ENCODE assay signal across 7 mouse cellular contexts in the genomic region with DNA sequence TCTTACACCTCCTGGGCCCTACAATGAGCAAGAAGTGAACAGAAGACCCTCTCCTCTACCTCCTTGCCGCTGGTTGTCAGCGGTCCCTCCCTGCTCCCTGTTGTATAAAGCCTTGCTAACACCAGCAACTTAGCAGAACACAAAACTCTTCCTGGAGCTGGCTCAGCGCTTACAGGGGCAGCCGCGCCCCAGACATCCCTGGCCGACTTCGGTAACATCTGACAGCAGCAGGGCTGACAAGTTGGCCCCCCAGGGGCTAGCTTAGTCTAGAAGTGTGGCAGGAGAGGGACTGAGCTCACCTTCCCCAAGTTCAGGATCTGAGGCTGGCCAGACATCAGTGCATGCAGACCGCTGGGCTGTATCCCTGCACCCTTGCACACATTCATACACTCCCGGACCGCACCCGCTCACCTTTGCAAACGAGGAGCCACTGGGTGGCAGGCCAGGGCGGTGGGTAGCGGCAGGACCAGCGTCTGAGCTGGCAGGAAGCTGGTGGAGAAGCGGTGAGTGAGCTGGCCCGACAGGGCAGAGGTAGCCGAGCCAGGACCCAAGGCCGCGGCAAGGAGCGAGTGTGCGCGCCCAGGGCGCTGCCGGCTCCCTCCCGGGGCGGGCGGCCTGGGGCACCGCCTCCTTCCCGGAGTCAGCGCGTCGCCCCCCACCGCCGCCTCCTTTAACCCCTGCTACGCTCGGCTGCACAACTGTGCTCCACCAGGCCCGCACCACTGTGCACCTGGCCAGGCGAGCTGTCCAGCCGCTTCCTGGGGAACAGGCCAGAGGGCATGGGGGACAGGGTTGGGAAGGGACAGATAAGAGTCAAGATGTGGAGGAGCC.
DNase-seq lines count a peak whose midpoint lies in the region; ATAC-seq and TF ChIP-seq lines count a peak whose summit lies in the region.

No protein-coding gene starts in this region.

- ATAC-seq in forebrain, embryonic 11.5 days (replicated peaks; ENCODE audit: low FRiP score) = peak; percentile 24; the same call in 1 of the 2 replicates
- 0 out of 2 replicates have a peak, but pooled peaks have one; percentile 44 for ATAC-seq in limb, embryonic 12.5 days (ENCODE audit: insufficient number of reproducible peaks, insufficient read depth, low FRiP score, low TSS enrichment, low read depth)
- ATAC-seq in midbrain, embryonic 12.5 days (ENCODE audit: low FRiP score, low read depth) = peak; percentile 41; the same call in 1 of the 2 replicates
- ATAC-seq in stomach, postnatal 0 days (ENCODE audit: low FRiP score, low TSS enrichment) = peak; percentile 85

- peak overlapping the region; percentile 23 for H3K4me3 ChIP-seq in forebrain, embryonic 11.5 days (ENCODE audit: low read depth, low read length)
- H3K4me3 ChIP-seq in limb, embryonic 12.5 days (replicated peaks) = peak overlapping the region; percentile 46
- H3K4me3 ChIP-seq in midbrain, embryonic 12.5 days = peak overlapping the region; percentile 39
- H3K4me3 ChIP-seq in stomach, postnatal 0 days (ENCODE audit: low read depth, low read length) = peak overlapping the region; percentile 58

- TF ChIP-seq EP300 in stomach, postnatal 0 days (optimal IDR thresholded peaks at IDR 0.05) = no peak

- H3K36me3 ChIP-seq in forebrain, embryonic 11.5 days (ENCODE audit: control insufficient read depth, insufficient read depth, low read length) = no peaks in the 10 kb centered on the region
- H3K36me3 ChIP-seq in limb, embryonic 12.5 days = no peaks in the 10 kb centered on the region; the same call in 1 of the 2 replicates
- no peaks in the 10 kb centered on the region for H3K36me3 ChIP-seq in midbrain, embryonic 12.5 days
- H3K36me3 ChIP-seq in stomach, postnatal 0 days (ENCODE audit: control insufficient read depth, insufficient read depth, low read length) = no peaks in the 10 kb centered on the region

- peaks cover 4% of the 10 kb centered on the region; the same call in 1 of the 2 replicates for H3K4me1 ChIP-seq in forebrain, embryonic 11.5 days (replicated peaks; ENCODE audit: control insufficient read depth, insufficient read depth, low read length)
- H3K4me1 ChIP-seq in limb, embryonic 12.5 days (replicated peaks) = peaks cover 92% of the 10 kb centered on the region
- H3K4me1 ChIP-seq in midbrain, embryonic 12.5 days = peaks cover 16% of the 10 kb centered on the region
- H3K4me1 ChIP-seq in stomach, postnatal 0 days (replicated peaks; ENCODE audit: control insufficient read depth, insufficient read depth) = peaks cover 8% of the 10 kb centered on the region

- H3K4me2 ChIP-seq in forebrain, embryonic 11.5 days (ENCODE audit: low read depth, low read length, severe bottlenecking) = peak overlapping the region; percentile 52
- peak overlapping the region; percentile 65 for H3K4me2 ChIP-seq in limb, embryonic 12.5 days
- peak overlapping the region; percentile 56 for H3K4me2 ChIP-seq in midbrain, embryonic 12.5 days (replicated peaks)
- peak overlapping the region; percentile 65 for H3K4me2 ChIP-seq in stomach, postnatal 0 days (replicated peaks; ENCODE audit: low read depth)

- peak; percentile 89 for DNase-seq in adrenal gland, postnatal 14 days
- peak; percentile 62 for DNase-seq in forebrain, embryonic 11.5 days (ENCODE audit: low spot score)
- DNase-seq in heart, postnatal 4 days = peak; percentile 73
- peak; percentile 86 for DNase-seq in stomach, postnatal 0 days (ENCODE audit: low spot score)
- no peak for DNase-seq in left cerebral cortex, postnatal 25 days (ENCODE audit: low spot score in 2 of 2)

- H3K27me3 ChIP-seq in forebrain, embryonic 11.5 days (ENCODE audit: control insufficient read depth, insufficient read depth, low read length) = peaks cover 10% of the 10 kb centered on the region
- H3K27me3 ChIP-seq in limb, embryonic 12.5 days = no peaks in the 10 kb centered on the region
- H3K27me3 ChIP-seq in midbrain, embryonic 12.5 days = peaks cover 25% of the 10 kb centered on the region
- no peaks in the 10 kb centered on the region for H3K27me3 ChIP-seq in stomach, postnatal 0 days (ENCODE audit: control insufficient read depth, insufficient read depth, low read length)

- H3K9ac ChIP-seq in forebrain, embryonic 11.5 days (ENCODE audit: low read length) = peak overlapping the region; percentile 27; the same call in 1 of the 2 replicates
- peak overlapping the region; percentile 55 for H3K9ac ChIP-seq in limb, embryonic 12.5 days (replicated peaks)
- H3K9ac ChIP-seq in midbrain, embryonic 12.5 days (replicated peaks) = peak overlapping the region; percentile 37
- H3K9ac ChIP-seq in stomach, postnatal 0 days (ENCODE audit: low read length) = peak overlapping the region; percentile 71

- H3K9me3 ChIP-seq in forebrain, embryonic 11.5 days (ENCODE audit: control insufficient read depth, low read length) = no peaks in the 10 kb centered on the region
- H3K9me3 ChIP-seq in limb, embryonic 12.5 days = no peaks in the 10 kb centered on the region
- H3K9me3 ChIP-seq in midbrain, embryonic 12.5 days = no peaks in the 10 kb centered on the region
- no peaks in the 10 kb centered on the region for H3K9me3 ChIP-seq in stomach, postnatal 0 days (ENCODE audit: control insufficient read depth, low read length)

- intact Hi-C loops in left cerebral cortex, postnatal 25 days (cut with DNase I) = no loop called here

- H3K27ac ChIP-seq in forebrain, embryonic 11.5 days (ENCODE audit: low read depth, low read length) = no peak overlapping the region
- peak overlapping the region; percentile 73 for H3K27ac ChIP-seq in limb, embryonic 12.5 days
- no peak overlapping the region for H3K27ac ChIP-seq in midbrain, embryonic 12.5 days (replicated peaks)
- H3K27ac ChIP-seq in stomach, postnatal 0 days (replicated peaks) = peak overlapping the region; percentile 81

- WGBS in forebrain, embryonic 11.5 days = 2% methylated on average over 39 of the region's 40 CpGs
- 2% methylated on average over 40 of the region's 40 CpGs for WGBS in limb, embryonic 12.5 days
- WGBS in midbrain, embryonic 12.5 days = 3% methylated on average over 40 of the region's 40 CpGs
- WGBS in stomach, postnatal 0 days = 1% methylated on average over 39 of the region's 40 CpGs

- peak; percentile 75 for TF ChIP-seq CTCF in stomach, postnatal 0 days (IDR thresholded peaks at IDR 0.05; ENCODE audit: low read depth)

Comparison
In these comparisons a context has a peak if more than half of its experiments do, and no peak if none do; other contexts are left out.
1. DNase-seq: peak in adrenal gland, postnatal 14 days (single experiment), forebrain, embryonic 11.5 days (single experiment), heart, postnatal 4 days (single experiment) and stomach, postnatal 0 days (single experiment); none in left cerebral cortex, postnatal 25 days (0 of 2).
2. ATAC-seq: peak in every context shown above with its lines; median percentile 85 in stomach, postnatal 0 days; 44 in limb, embryonic 12.5 days; 41 in midbrain, embryonic 12.5 days; 24 in forebrain, embryonic 11.5 days.
3. H3K27ac ChIP-seq: peak in limb, embryonic 12.5 days (single experiment) and stomach, postnatal 0 days (single experiment); none in forebrain, embryonic 11.5 days (single experiment) and midbrain, embryonic 12.5 days (single experiment).
4. Peak in every context shown above with its lines, with median percentiles within 50 percentile points of each other: H3K4me2 ChIP-seq, H3K4me3 ChIP-seq and H3K9ac ChIP-seq.